Mouse (Mus musculus) T-helper 1 cell (primary cell): ENCODE measurements at regions not wholly inside any gene's neighbourhood (a gene's known extent, or its start where the extent isn't known, plus 50 kb on each side); places are given as distances from the start of the nearest gene placed in this dataset.
"Not testable (repeated sequence)": the region's sequence is repeated elsewhere in the genome, so short reads cannot be mapped to it uniquely, and the experiment has no call there.

Experiments
- in situ Hi-C: fragments of 300-600 bp; cut with MboI, MseI; formaldehyde crosslinking; loops from one replicate; pipeline ENCODE4 v1.15.1; 2025; ENCODE audit warnings: high pct_unique_total_duplicates

DNA sequence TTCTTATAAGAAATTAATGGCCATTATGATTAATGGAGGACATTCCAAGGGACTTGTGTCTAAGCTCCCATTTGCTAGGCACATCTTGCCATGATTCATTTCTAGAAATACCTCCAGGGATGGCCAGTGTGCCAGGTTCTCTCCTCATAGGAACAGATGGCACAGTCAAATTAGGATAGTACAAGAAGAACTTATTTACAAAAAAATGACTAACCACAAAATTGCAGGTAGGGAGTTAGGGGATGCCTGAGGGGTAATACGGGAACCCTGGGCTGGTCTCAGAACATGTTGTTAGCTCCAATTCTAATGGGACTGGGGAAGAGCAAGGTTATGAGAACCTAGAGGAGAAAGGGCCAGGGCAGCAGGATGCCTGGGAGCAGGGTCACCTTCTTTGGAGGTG lies 760.9 kb upstream of the Kirrel3 start:
- in situ Hi-C loops: no loop called here

GRCm38 (mm10) chr9:33728058-33728457 lies 757.6 kb upstream of the Kirrel3 start:
- in situ Hi-C loops: not testable (repeated sequence)

DNA sequence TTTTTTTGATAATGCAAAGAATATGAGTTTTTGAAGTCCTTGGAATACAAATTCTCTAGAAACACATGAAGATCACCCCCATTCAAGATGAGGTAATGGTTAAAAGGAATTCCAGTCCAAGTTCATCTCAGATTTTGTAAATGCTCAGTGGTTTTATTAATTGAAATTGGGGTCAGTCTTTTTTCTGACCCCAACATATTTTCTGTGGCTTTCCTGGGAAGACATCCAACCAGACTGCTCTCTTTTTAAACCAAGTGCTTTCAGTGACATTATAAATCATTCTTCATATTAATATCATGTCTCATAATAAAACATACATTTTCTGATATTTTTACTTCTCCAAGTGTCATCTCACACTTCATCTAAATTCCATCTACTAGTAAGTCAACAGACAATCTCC lies 725.0 kb upstream of the Kirrel3 start:
- in situ Hi-C loops: no loop called here

GRCm38 (mm10) chr9:33766235-33766634 lies 719.5 kb upstream of the Kirrel3 start:
- in situ Hi-C loops: no loop called here

DNA sequence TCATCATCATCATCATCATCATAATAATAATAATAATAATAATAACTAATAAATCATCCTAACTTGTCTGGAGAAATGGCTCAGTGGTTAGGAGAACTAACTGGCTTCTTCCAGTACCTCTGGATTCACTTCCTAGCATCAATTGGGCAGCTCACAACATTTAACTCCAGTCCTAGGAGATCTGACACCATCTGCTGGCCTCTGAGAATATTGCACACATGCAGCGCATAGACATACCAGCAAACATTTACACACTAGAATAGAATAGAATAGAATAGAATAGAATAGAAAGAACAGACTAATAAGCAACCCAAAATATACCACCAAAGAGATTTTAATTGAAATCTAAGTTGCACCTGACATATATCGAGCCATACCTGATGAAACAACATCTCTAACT lies 715.9 kb upstream of the Kirrel3 start:
- in situ Hi-C loops: no loop called here

DNA sequence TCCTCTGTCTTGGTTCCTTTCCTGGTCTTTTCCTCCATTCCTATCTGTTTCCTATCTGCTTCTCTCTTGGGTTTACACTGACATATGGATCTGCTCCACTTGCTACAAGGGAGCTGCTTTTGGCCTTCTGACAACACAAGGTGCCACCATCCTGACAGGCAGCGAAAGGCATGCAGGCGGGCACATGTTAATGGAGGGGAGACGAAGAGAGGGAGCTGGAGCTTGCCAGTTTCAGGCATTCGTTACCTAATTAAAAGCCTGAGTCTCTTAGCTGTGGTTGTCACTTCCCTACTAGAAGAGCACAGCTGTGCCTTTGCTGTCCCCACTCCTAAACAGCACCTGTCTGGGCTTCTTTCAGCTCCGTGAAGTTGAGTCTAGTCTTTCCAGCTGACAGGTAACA lies 711.5 kb upstream of the Kirrel3 start:
- in situ Hi-C loops: no loop called here

GRCm38 (mm10) chr9:33790617-33791016 lies 695.1 kb upstream of the Kirrel3 start:
- in situ Hi-C loops: no loop called here

DNA sequence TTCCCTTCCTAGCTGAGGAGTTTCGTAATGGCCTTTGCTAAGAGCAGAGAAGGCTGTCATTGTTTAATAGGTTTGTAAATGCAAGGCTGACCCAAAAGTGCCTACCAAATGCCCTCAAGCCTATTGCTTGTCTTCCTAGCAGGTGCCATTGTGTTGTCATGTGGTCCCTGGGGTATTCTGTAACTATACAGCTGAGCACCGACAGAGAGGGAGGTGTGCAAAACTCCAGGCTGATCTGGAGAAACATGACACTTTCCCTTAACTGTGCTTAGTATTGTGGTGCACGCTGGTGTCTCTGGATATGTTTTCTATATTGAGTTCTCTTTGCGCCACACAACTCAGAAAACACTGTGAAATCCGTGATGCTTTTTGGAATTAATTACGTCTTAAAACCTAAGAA lies 685.4 kb upstream of the Kirrel3 start:
- in situ Hi-C loops: no loop called here

DNA sequence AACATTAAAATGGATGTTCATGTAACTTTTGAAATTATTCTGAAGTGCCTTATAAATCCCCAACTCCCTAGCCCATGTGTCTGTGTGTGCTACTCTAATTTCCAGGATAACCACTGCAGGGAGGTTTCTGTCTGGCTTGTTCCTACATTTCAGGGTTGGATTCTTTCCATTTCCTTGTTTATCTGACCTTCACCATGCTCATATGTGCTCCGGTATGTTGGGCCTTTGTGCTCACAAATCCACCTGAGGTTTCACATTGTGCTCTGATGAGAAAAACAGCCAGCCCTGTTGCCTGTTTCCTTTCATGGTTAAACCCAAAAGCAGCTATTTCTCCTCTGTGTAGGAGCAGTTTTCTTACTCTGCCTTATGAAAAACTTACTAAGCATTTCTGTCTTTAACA lies 684.9 kb upstream of the Kirrel3 start:
- in situ Hi-C loops: no loop called here

GRCm38 (mm10) chr9:33814739-33815368 lies 670.8 kb upstream of the Kirrel3 start:
- in situ Hi-C loops: no loop called here

DNA sequence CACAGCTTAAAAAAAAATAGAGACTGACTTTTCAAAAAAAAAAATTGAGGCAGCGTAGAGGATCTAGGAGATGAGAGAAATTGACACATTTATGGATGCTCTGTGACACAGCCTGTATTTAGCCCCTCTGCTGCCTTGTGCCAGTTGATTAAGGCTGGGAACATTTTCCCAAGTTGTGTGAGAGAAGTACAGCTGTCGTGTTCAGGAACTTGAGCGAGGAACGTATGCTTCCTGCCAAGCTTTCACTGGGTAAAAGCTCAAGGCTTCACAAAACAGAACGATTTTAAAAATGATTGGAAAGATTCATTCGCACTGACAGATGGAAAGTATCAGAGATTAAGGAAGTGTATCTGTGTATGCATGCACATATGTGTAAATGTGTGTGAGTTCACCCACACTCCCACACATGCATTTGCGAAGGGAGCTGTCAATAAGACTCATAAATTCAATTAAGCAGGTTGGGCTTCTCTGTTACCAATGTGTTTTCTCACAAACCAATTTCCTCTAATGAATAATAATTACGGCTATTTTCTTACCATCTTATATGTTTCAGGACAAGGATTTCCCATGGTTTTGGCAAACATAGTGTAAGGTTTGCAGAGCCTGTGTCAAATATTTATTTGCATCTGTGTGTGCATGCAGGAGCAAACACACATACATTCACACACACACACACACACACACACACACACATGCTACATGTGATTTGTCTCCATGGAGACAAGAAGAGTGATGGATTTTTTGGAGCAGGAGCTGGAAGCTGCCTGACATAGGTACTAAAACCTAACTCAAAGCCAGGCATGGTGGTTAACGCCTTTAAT lies 662.9 kb upstream of the Kirrel3 start:
- in situ Hi-C loops: no loop called here

DNA sequence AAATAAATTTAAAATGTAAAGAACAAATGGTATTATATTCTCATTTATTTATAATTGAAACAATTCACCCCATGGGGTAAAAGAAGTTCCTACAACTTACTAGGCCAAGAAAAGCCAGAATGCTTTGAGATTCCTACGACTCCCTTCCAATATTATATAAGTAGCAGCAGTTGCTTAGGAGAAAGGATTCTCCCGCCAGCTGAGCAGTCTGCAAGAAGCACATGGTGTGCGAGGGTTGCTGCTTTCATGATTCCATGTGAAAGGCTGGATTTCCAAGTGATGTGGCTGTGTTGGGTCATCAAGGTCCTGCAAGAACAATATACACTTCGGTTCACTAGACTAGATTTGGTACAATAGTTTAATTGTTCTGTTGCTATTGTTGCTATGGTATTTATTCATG lies 659.6 kb upstream of the Kirrel3 start:
- in situ Hi-C loops: no loop called here

DNA sequence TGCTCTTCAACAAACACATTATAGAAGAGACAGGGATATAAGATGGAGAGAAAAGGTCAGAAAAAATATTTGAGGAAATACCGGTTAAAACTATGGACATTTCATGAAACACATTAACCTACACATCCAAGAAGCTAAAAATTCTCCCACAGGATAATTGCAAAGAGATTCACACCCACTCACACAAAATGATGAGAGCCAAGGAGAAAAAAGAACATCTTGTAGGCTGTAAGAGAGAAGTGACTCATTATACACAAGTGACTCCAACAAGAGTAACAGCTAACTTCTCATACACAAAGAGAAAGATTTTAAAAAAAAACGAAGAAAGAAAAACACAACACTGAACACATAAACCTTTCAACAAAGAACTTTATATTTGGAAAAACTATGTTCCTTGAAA lies 658.3 kb upstream of the Kirrel3 start:
- in situ Hi-C loops: no loop called here

DNA sequence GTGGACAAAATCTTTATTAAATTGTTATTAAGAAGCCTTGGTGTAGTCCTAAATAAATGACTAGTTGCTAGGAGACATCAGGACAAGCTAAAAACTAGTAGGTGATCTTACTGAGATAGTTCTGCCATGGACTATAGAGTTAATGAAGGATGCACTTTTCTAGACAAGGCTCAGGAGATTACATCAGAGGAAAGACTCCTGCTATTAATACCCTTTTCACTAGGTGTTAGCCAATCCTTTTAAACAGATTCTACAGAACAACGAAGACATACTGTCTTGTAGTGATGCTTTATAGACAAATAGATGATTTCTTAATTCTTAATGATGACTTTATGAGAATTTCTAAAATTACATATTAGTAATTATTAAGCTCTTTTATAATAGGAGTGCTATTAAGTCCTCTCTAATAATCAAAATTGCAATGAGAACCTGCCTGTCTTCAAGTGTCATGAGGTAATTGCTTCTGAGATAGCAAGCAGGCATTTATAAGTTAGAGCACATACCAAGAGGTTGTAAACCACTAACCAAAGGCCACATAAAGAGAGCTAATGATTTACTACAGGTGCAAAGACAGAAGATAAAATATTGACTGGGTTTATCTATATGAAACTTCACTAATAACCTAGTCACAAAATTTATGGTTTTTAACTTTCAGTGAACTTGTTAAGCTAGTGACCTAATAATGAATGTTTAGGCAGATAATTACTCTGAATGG lies 647.9 kb upstream of the Kirrel3 start:
- in situ Hi-C loops: no loop called here

GRCm38 (mm10) chr9:33849623-33850022 lies 636.1 kb upstream of the Kirrel3 start:
- in situ Hi-C loops: no loop called here

DNA sequence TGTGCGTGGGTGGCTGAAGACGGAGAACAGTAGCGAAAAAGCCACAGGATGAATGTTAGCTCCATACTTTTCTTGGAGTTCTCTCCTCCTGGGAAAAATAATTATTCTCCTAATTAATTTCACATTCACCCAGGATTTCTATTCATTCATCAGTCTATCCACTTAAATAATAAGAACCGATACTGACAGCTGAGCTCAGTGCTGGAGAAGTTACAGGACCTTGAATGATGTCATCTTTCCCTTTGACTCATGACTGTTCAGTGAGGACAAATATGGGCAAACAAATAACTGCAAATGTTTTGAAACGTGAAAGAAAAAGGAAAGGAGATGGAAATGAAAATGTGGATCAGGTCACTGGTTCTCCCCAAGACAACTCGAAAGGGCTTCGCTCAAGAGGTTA lies 635.7 kb upstream of the Kirrel3 start:
- in situ Hi-C loops: no loop called here

DNA sequence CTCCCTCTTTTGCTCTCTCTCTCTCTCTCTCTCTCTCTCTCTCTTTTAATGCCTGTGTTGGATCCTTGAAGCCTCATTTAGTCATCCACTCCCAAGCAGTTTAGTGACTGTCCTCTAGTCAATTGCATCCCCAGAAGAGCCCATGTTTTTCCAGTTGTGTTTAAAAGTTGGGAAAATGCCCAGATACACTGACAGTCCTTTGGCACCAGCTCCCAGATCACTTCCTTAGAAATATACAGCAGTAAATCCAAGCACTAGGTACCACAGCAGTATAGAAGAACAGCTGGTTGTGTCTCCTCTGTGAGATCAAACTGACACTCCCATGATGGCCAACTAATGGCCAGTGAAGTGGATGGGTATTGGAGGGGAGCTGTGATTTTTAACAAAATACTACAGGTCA lies 634.7 kb upstream of the Kirrel3 start:
- in situ Hi-C loops: no loop called here

DNA sequence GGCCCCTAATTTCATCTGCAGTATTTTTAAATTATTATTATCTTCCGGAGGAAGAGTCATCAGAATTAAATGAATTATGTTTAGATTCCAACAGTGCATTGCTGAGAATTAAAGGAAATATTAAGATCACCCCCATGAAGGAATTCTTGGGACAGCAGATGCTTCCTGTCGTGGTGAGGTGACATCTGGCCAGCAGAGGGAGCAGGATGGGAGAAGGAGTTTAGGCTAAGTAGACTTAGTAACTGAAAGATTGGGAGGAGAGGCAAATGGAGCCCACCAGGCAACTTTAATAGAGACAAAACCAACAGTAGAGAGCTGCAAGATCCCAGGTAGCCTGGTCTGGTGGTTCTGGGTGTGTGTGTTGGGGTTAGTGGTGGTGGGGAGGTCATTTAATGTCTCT lies 629.5 kb upstream of the Kirrel3 start:
- in situ Hi-C loops: no loop called here

- in situ Hi-C loops: no loop called here
These were observed 627.2 kb upstream of the Kirrel3 start for GRCm38 (mm10) chr9:33858511-33858910.

GRCm38 (mm10) chr9:33868666-33869065 lies 617.0 kb upstream of the Kirrel3 start:
- in situ Hi-C loops: no loop called here

DNA sequence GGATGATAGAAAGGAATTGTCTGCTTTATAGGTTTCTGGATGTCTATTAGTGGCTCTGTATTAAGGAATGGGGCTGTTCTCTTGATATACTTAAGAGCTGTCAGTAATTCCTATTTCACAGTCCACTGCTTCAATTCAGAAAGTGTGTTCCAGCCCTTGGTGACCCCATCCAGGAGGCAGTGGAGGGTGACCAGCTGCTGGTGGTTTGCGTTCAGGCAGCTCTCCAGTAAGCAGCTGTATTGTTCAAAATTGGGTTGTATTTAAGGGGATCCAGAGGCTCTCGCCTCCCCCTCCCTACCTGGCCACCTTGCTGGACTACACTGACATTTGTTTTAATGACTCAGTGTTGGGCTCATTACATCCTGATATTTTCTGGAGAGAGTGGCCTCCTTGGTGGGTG lies 598.4 kb upstream of the Kirrel3 start:
- in situ Hi-C loops: no loop called here

GRCm38 (mm10) chr9:33892001-33892400 lies 593.7 kb upstream of the Kirrel3 start:
- in situ Hi-C loops: no loop called here
